Mouse (Mus musculus): ENCODE results near the gene Prkcd. TPM values are rescaled to one million over a fixed set of nuclear protein-coding genes. Genes with fewer than 3 reads are reported as not detected.

The Prkcd gene
- polyA plus RNA-seq, 1 experiment from 2014 or later, result 37.5 TPM

DNA sequence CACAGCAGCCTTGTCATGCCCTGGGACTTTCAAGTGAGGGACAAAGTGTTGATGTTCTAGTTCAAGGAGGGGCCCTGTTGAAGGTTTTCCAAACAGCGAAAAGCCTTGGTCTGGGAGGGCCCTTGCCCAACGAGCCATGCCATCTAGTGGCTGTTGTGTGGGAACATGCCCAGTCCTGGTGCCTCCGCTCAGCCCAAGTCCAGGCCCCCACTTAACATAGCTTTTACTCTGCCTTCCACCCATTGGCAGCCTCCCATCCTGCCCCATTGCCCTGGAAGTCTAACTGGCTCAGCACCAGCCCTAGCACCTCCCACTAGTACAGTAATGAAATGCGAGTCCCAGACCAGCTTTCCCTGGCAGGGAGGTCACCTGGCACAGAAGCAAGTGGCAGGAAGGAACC, 25.0 kb upstream of the Prkcd start:
- ATAC-seq (replicated peaks; ENCODE audit: insufficient number of reproducible peaks, insufficient read depth, low FRiP score, low read depth), result peak; percentile 92
- no peaks in the 10 kb centered on the region for H3K9me3 ChIP-seq (replicated peaks)
- H3K4me3 ChIP-seq, result no peak overlapping the region
- no peak overlapping the region for H3K4me2 ChIP-seq
- no peak overlapping the region for H3K9ac ChIP-seq
- H3K4me1 ChIP-seq (replicated peaks), result peaks cover 12% of the 10 kb centered on the region
- H3K27ac ChIP-seq, result peak overlapping the region; percentile 60
- 0 out of 2 replicates have a peak, but pooled peaks cover 3% of the 10 kb centered on the region for H3K27me3 ChIP-seq
- H3K36me3 ChIP-seq, result no peaks in the 10 kb centered on the region
- WGBS, result 5% methylated on average over 4 of the region's 4 CpGs

DNA sequence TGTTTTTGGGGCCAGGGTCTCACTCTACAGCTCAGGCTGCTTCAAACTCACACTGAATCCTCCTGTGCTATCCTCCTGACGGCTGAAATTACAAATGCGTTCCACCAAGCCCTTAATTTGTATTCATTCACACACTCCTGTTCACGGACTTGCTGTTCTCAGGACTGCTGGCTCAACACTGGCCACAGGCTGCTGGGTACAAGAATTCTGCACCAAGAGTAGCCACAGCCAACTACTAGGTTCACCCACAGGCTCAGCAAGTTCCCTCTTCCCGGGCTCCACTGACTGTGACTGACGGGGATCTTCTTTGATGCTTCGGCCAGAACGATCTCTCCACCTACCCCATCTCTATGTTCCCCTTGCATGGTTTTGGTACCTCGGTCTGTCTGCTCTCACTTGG, 23.7 kb upstream of the Prkcd start:
- no peak overlapping the region for H3K27ac ChIP-seq
- ATAC-seq (replicated peaks; ENCODE audit: insufficient number of reproducible peaks, insufficient read depth, low FRiP score, low read depth), result no peak
- no peaks in the 10 kb centered on the region for H3K36me3 ChIP-seq
- H3K9me3 ChIP-seq (replicated peaks), result no peaks in the 10 kb centered on the region
- WGBS, result 81% methylated on average over 8 of the region's 8 CpGs
- peaks cover 8% of the 10 kb centered on the region for H3K4me1 ChIP-seq (replicated peaks)
- H3K9ac ChIP-seq, result no peak overlapping the region
- no peak overlapping the region for H3K4me3 ChIP-seq
- 0 out of 2 replicates have a peak, but pooled peaks cover 3% of the 10 kb centered on the region for H3K27me3 ChIP-seq
- no peak overlapping the region for H3K4me2 ChIP-seq

DNA sequence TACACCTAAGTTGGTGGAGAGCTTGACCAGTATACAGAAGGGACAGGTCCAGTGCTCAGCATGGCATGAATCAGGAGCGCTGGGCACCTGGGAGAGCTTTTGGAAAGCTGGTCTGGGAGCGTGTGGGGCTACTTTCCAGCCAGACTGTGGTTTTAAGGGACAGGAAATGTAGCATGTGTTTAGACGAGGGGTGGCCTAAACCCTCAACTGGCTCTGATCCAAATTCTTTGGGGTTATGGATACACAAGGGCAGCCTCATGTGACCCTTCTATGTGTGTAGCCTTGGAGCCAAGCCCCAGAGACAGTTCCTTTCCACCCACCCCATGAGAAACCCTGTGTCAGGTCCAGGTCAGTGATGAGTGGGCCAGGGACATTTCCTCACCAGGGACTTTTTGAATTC, 22.5 kb upstream of the Prkcd start:
- Histone ChIP-seq H3K4me2 (no peak overlapping the region), H3K36me3 (no peaks in the 10 kb centered on the region), H3K9me3 (replicated peaks) (no peaks in the 10 kb centered on the region), H3K4me3 (no peak overlapping the region), H3K27ac (no peak overlapping the region), H3K4me1 (replicated peaks) (peaks cover 4% of the 10 kb centered on the region), H3K9ac (no peak overlapping the region), H3K27me3 (0 out of 2 replicates have a peak, but pooled peaks cover 3% of the 10 kb centered on the region)
- WGBS, result 53% methylated on average over 3 of the region's 3 CpGs
- no peak for ATAC-seq (replicated peaks; ENCODE audit: insufficient number of reproducible peaks, insufficient read depth, low FRiP score, low read depth)

DNA sequence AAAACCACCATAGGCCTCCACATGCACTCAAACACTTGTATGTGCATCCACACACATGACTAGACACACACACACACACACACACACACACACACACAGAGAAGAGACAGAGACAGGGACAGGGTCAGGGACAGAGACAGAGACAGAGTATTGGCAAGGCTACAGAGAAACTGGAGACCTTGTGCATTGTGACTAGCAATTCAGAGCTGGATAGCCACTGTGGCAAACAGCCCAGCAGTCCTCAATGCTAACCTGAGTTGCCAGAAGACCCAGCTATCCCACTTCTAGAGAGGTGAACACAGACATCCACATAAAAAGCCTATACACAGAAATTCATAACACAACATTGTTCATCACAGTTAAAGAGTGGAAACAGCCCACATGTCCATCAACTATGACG, 20.5 kb upstream of the Prkcd start:
- Histone ChIP-seq H3K36me3 (no peaks in the 10 kb centered on the region), H3K9ac (no peak overlapping the region), H3K27me3 (no peaks in the 10 kb centered on the region), H3K4me2 (no peak overlapping the region), H3K27ac (no peak overlapping the region), H3K9me3 (replicated peaks) (no peaks in the 10 kb centered on the region), H3K4me1 (replicated peaks) (peaks cover 4% of the 10 kb centered on the region), H3K4me3 (no peak overlapping the region)
- 61% methylated on average over 1 of the region's 1 CpGs for WGBS
- no peak for ATAC-seq (replicated peaks; ENCODE audit: insufficient number of reproducible peaks, insufficient read depth, low FRiP score, low read depth)

DNA sequence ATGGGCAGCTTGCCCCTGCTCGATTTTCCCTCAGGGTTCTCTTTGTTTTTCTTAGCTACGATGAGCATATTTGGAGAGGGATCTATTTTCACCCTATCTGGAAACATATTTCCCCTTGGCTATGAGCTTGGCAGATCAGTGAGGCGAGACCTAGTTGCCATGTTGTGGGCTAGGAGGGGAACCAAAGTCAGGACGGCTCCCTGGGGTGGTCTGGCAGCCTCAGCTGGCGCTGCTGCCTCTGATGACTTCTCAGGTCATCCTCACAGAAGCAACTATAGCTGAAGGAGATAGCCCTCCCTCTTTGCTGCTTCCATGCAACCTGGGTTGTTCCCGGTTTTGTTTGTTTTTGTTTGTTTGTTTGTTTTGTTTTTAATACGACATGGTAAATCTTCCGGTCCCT, 19.1 kb upstream of the Prkcd start:
- no peaks in the 10 kb centered on the region for H3K36me3 ChIP-seq
- H3K9me3 ChIP-seq (replicated peaks), result no peaks in the 10 kb centered on the region
- no peak for ATAC-seq (replicated peaks; ENCODE audit: insufficient number of reproducible peaks, insufficient read depth, low FRiP score, low read depth)
- no peak overlapping the region for H3K9ac ChIP-seq
- no peak overlapping the region for H3K27ac ChIP-seq
- H3K27me3 ChIP-seq, result no peaks in the 10 kb centered on the region
- H3K4me2 ChIP-seq, result no peak overlapping the region
- H3K4me3 ChIP-seq, result no peak overlapping the region
- no peaks in the 10 kb centered on the region; the same call in 1 of the 2 replicates for H3K4me1 ChIP-seq (replicated peaks)
- 49% methylated on average over 8 of the region's 8 CpGs for WGBS

DNA sequence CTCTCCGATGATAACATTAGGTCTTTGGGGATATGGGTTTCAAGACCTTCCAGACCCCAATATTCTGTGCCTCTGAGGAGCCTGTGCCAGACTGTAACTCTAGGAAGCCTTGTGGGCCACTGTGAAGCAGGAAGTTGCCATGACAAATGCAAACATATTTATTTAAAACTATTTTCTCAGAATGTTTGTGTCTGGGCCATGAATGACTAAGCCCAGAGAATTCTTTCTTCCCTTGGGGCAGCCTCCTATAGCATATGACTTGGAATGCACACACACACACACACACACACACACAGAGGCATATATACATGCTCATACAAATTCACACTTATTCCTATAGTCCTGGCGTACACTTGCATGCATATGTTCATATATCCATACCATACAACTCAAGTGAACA, 18.0 kb upstream of the Prkcd start:
- H3K4me1 ChIP-seq (replicated peaks), result no peaks in the 10 kb centered on the region; the same call in 1 of the 2 replicates
- H3K4me3 ChIP-seq, result no peak overlapping the region
- 88% methylated on average over 2 of the region's 2 CpGs for WGBS
- ATAC-seq (replicated peaks; ENCODE audit: insufficient number of reproducible peaks, insufficient read depth, low FRiP score, low read depth), result no peak
- H3K4me2 ChIP-seq, result no peak overlapping the region
- H3K9me3 ChIP-seq (replicated peaks), result no peaks in the 10 kb centered on the region
- H3K27ac ChIP-seq, result no peak overlapping the region
- H3K36me3 ChIP-seq, result no peaks in the 10 kb centered on the region
- H3K27me3 ChIP-seq, result no peaks in the 10 kb centered on the region
- no peak overlapping the region for H3K9ac ChIP-seq

DNA sequence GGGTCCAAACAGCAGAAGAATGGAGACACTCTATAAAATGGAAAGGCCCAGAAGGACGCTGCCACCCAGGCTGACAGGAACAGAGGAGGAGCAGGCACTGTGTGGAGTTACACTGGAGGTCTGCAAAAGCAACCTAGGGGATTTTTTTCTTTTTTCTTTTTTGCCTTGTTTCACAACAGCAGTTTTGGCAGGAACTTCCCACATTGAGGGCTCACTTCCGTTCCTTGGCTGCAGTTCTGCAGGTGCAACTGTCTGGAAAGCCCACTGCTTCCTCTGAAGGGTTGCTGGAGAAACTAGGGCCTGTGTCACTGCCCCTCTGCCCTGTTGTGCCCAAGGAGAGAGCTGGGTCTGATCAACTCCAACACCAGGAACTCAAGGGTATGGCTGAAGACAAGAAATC, 15.7 kb upstream of the Prkcd start:
- no peak overlapping the region for H3K4me3 ChIP-seq
- 67% methylated on average over 2 of the region's 2 CpGs for WGBS
- ATAC-seq (replicated peaks; ENCODE audit: insufficient number of reproducible peaks, insufficient read depth, low FRiP score, low read depth), result no peak
- peaks cover 21% of the 10 kb centered on the region for H3K4me1 ChIP-seq (replicated peaks)
- H3K4me2 ChIP-seq, result no peak overlapping the region
- H3K9me3 ChIP-seq (replicated peaks), result no peaks in the 10 kb centered on the region
- no peak overlapping the region for H3K27ac ChIP-seq
- no peaks in the 10 kb centered on the region for H3K27me3 ChIP-seq
- H3K36me3 ChIP-seq, result no peaks in the 10 kb centered on the region
- H3K9ac ChIP-seq, result no peak overlapping the region

DNA sequence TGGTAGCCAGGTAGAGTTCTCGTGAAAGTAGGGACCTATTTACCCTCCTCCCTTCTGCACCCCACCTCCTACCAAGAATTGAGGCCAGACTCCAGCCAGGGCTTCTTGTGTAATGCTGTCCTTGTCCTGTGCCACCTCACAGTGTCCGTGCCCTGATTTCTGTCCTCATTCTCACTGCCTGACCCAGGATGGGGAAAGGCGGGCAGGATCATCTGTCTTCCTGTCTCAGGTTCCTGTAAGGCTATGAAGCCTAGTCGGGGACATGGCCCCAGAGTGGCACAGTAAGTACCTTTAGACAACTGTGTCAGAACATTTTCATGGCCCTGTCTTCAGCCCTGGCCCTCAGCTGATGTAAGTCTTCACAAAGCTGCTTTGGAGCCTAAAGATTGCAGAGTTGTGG, 12.7 kb upstream of the Prkcd start:
- Histone ChIP-seq H3K9me3 (replicated peaks) (no peaks in the 10 kb centered on the region), H3K27me3 (no peaks in the 10 kb centered on the region), H3K9ac (no peak overlapping the region), H3K4me3 (no peak overlapping the region), H3K4me2 (no peak overlapping the region), H3K36me3 (no peaks in the 10 kb centered on the region), H3K4me1 (replicated peaks) (peaks cover 38% of the 10 kb centered on the region), H3K27ac (peak overlapping the region; percentile 82)
- no peak for ATAC-seq (replicated peaks; ENCODE audit: insufficient number of reproducible peaks, insufficient read depth, low FRiP score, low read depth)
- 73% methylated on average over 4 of the region's 4 CpGs for WGBS

DNA sequence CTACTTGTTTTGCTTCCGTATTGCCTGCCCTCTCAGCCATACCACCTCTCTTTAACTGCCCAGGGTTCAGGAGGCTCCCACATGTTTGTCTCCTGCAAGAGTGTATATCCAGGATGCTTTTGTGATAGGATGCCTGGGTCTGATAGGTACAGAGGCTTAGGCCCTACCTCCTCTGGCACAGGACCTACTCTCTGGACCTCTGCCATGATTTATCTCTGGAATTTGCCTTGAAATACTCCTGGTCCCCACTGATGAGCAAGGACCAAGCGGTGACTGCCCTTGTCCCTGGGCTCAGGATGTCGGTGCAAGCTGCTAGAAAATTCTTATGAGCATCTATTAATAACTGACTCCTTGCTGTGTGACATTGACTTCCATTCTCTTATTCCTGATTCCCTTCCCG, 12.0 kb upstream of the Prkcd start:
- Histone ChIP-seq H3K4me3 (no peak overlapping the region), H3K36me3 (no peaks in the 10 kb centered on the region), H3K27ac (peak overlapping the region; percentile 82), H3K4me1 (replicated peaks) (peaks cover 38% of the 10 kb centered on the region), H3K4me2 (no peak overlapping the region), H3K9me3 (replicated peaks) (no peaks in the 10 kb centered on the region), H3K27me3 (no peaks in the 10 kb centered on the region), H3K9ac (no peak overlapping the region)
- 32% methylated on average over 4 of the region's 4 CpGs for WGBS
- peak; percentile 80 for ATAC-seq (replicated peaks; ENCODE audit: insufficient number of reproducible peaks, insufficient read depth, low FRiP score, low read depth)

DNA sequence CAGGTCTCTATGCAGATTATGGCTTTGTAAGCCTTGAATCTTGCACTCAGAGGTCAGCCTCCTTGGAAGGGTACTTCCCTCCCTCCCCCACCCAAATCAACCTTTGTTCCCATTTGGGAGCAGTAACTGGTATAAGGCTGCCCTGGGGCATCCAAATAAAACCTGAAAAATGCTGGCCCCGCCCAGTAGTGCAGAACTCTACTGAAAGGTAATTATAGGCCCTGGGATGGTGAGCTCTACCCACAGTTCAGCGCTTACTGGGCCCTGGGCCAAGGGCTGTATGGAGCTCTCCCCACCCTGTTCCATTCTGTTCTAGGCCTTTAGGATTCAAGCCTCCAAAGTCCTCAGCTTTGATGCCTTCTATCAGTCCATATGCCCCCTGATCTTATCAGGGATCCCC, 11.1 kb upstream of the Prkcd start:
- WGBS, result 81% methylated on average over 2 of the region's 2 CpGs
- peak overlapping the region; percentile 82 for H3K27ac ChIP-seq
- no peak overlapping the region for H3K4me3 ChIP-seq
- no peak overlapping the region for H3K9ac ChIP-seq
- no peaks in the 10 kb centered on the region for H3K36me3 ChIP-seq
- ATAC-seq (replicated peaks; ENCODE audit: insufficient number of reproducible peaks, insufficient read depth, low FRiP score, low read depth), result no peak
- H3K4me2 ChIP-seq, result no peak overlapping the region
- no peaks in the 10 kb centered on the region for H3K9me3 ChIP-seq (replicated peaks)
- no peaks in the 10 kb centered on the region for H3K27me3 ChIP-seq
- H3K4me1 ChIP-seq (replicated peaks), result peaks cover 42% of the 10 kb centered on the region

DNA sequence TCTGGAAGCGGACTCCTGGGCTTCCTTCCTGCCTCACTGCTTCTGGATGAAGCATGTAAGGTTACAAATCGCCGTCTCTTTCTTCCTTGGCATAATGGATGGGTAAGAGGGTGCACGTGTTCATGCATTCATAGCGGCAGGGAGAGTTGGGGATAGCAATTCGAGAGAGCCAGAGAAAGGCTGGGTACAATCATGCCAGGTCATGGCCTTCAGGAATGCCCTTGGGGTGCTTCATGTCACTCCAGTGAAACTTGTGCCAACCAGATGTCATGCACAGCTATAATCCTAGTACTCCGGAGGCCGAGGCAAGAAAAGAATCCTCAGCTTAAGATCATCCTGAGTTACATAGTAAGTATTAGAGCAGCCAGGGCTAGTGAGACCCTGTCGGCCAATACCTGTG, 10.5 kb upstream of the Prkcd start:
- no peak for ATAC-seq (replicated peaks; ENCODE audit: insufficient number of reproducible peaks, insufficient read depth, low FRiP score, low read depth)
- 82% methylated on average over 9 of the region's 9 CpGs for WGBS
- Histone ChIP-seq H3K4me2 (no peak overlapping the region), H3K36me3 (no peaks in the 10 kb centered on the region), H3K9ac (no peak overlapping the region), H3K27ac (peak overlapping the region; percentile 82; the same call in 1 of the 2 replicates), H3K27me3 (no peaks in the 10 kb centered on the region), H3K9me3 (replicated peaks) (no peaks in the 10 kb centered on the region), H3K4me3 (no peak overlapping the region), H3K4me1 (replicated peaks) (peaks cover 46% of the 10 kb centered on the region)

DNA sequence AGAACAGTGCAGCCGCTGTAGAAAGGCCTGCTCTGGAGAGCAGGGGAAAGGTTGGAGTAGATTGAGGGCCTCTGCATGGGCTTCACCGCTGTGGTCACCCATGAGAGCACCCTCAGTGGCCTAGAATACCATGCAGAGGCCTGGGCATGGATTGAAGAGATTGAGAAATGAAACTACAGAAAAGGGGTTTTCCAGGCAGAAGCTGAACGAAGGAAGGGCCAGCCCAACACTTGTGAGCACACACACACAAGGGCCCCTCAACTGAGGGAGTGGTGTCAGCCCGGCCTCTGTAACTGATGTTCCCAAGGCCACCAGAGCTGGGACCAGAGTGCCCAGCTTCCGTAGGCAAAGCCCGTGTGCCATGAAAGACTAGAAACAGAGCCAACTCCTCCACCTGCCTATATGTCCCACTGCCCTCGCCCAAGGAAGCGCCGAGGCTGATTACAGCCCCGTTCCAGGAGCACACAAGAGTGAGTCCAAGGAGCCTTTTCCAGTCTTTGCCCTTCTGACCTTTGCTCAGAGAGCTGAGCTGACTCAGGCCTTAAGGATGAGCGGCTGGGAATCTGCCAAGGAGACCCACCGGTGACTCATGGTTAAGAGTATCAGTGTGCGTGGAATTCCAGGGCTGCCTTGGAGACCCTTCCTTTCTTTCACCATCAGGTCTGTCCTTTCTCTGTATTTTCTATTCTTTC, 9.4 kb upstream of the Prkcd start:
- 73% methylated on average over 13 of the region's 13 CpGs for WGBS
- no peak overlapping the region for H3K27ac ChIP-seq
- no peak overlapping the region for H3K9ac ChIP-seq
- no peak for ATAC-seq (replicated peaks; ENCODE audit: insufficient number of reproducible peaks, insufficient read depth, low FRiP score, low read depth)
- H3K4me1 ChIP-seq (replicated peaks), result peaks cover 57% of the 10 kb centered on the region
- no peaks in the 10 kb centered on the region for H3K9me3 ChIP-seq (replicated peaks)
- H3K4me3 ChIP-seq, result no peak overlapping the region
- H3K36me3 ChIP-seq, result no peaks in the 10 kb centered on the region
- no peak overlapping the region for H3K4me2 ChIP-seq
- no peaks in the 10 kb centered on the region for H3K27me3 ChIP-seq
